Mouse (Mus musculus): Measurements from ENCODE around the gene Pde4d.

- TF ChIP-seq CTCF (IDR thresholded peaks at IDR 0.05; ENCODE audit: low read depth) (no peak), EP300 (optimal IDR thresholded peaks at IDR 0.05) (no peak)
Observed at GRCm38 (mm10) chr13:108952911-108953310, 503.2 kb downstream of the Pde4d start.

Measured in stomach, postnatal 0 days (tissue).